Mouse (Mus musculus): ENCODE measurements around the gene D430042O09Rik. TPM values are rescaled to one million over a fixed set of nuclear protein-coding genes. Genes with fewer than 3 reads are reported as not detected.

Gene D430042O09Rik
- polyA plus RNA-seq, 1 experiment: 19.8 TPM

- no peak overlapping the region for H3K4me3 ChIP-seq (ENCODE audit: insufficient read depth, low read length)
- TF ChIP-seq CTCF (IDR thresholded peaks at IDR 0.05; ENCODE audit: low read depth, low read length) (no peak), POLR2A (IDR thresholded peaks at IDR 0.05; ENCODE audit: borderline replicate concordance, low read depth, low read length) (no peak)
- no peak overlapping the region for H3K27ac ChIP-seq (ENCODE audit: insufficient read depth, low read depth, low read length)
- no peaks in the 10 kb centered on the region for H3K4me1 ChIP-seq (ENCODE audit: control insufficient read depth, insufficient read depth, low read length)
Observed at GRCm38 (mm10) chr7:125827420-125827819, 119.7 kb downstream of the D430042O09Rik start.

GRCm38 (mm10) chr7:125828561-125828960 lies 120.9 kb downstream of the D430042O09Rik start:
- H3K27ac ChIP-seq (ENCODE audit: insufficient read depth, low read depth, low read length): no peak overlapping the region
- no peak overlapping the region for H3K4me3 ChIP-seq (ENCODE audit: insufficient read depth, low read length)
- no peaks in the 10 kb centered on the region for H3K4me1 ChIP-seq (ENCODE audit: control insufficient read depth, insufficient read depth, low read length)
- TF ChIP-seq CTCF (IDR thresholded peaks at IDR 0.05; ENCODE audit: low read depth, low read length) (no peak), POLR2A (IDR thresholded peaks at IDR 0.05; ENCODE audit: borderline replicate concordance, low read depth, low read length) (no peak)

DNA sequence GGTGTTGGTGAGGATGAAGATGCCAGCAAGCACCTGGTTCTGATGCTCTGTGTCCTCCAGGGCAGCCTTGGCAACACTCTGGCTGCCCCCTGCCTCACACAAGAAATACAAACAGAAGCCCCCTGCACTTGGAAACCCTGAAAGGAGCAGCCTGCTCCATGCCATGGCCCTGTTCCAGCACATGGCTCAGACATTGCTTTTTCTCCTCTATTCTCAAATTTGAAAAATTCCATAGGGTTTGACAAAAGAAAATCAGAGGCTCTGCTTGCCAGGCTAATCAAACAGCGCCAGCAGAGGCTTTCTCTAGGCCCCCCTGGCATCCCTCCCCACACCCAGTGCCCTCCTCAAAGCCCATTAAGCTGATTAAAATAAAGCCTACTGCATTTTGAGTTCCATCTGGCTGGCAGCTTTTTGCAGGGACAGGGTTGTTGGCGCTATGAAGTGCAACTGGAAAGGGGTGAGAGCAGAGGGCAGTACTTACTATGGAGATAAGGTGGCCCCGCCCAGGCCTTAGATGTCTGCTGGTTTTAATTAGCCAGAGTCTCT lies 121.5 kb downstream of the D430042O09Rik start:
- no peak overlapping the region for H3K27ac ChIP-seq (ENCODE audit: insufficient read depth, low read depth, low read length)
- no peak for TF ChIP-seq POLR2A (IDR thresholded peaks at IDR 0.05; ENCODE audit: borderline replicate concordance, low read depth, low read length)
- no peak for TF ChIP-seq CTCF (IDR thresholded peaks at IDR 0.05; ENCODE audit: low read depth, low read length)
- no peak overlapping the region for H3K4me3 ChIP-seq (ENCODE audit: insufficient read depth, low read length)
- no peaks in the 10 kb centered on the region for H3K4me1 ChIP-seq (ENCODE audit: control insufficient read depth, insufficient read depth, low read length)

DNA sequence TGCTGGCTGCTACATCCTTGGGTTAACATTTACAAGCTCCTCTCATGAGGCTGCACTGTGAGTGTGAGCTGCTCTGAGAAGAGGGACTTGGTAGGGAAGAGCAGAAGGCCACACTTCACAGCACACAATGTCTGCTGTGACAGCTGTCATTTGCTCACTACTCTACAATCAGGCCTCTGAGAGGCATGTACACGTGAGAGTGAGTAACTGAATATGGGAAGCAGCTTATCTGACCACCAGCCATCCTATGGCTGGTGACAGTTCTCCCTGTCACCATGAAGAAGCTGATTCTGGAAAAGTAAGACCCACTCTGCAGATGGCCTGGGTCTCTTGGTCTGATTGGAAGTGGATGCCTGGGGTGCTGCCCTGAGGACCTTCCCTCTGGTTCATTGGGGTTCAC lies 125.1 kb downstream of the D430042O09Rik start:
- Histone ChIP-seq H3K27ac (ENCODE audit: insufficient read depth, low read depth, low read length) (no peak overlapping the region), H3K4me1 (ENCODE audit: control insufficient read depth, insufficient read depth, low read length) (peaks cover 6% of the 10 kb centered on the region; the same call in 1 of the 2 replicates), H3K4me3 (ENCODE audit: insufficient read depth, low read length) (no peak overlapping the region)
- TF ChIP-seq POLR2A (IDR thresholded peaks at IDR 0.05; ENCODE audit: borderline replicate concordance, low read depth, low read length) (no peak), CTCF (IDR thresholded peaks at IDR 0.05; ENCODE audit: low read depth, low read length) (no peak)

GRCm38 (mm10) chr7:125833471-125833870 lies 125.8 kb downstream of the D430042O09Rik start:
- no peak for TF ChIP-seq POLR2A (IDR thresholded peaks at IDR 0.05; ENCODE audit: borderline replicate concordance, low read depth, low read length)
- TF ChIP-seq CTCF (IDR thresholded peaks at IDR 0.05; ENCODE audit: low read depth, low read length): no peak
- Histone ChIP-seq H3K27ac (ENCODE audit: insufficient read depth, low read depth, low read length) (no peak overlapping the region), H3K4me3 (ENCODE audit: insufficient read depth, low read length) (no peak overlapping the region), H3K4me1 (ENCODE audit: control insufficient read depth, insufficient read depth, low read length) (peaks cover 6% of the 10 kb centered on the region; the same call in 1 of the 2 replicates)

GRCm38 (mm10) chr7:125838078-125838742 lies 130.5 kb downstream of the D430042O09Rik start:
- no peak overlapping the region for H3K27ac ChIP-seq (ENCODE audit: insufficient read depth, low read depth, low read length)
- peaks cover 6% of the 10 kb centered on the region; the same call in 1 of the 2 replicates for H3K4me1 ChIP-seq (ENCODE audit: control insufficient read depth, insufficient read depth, low read length)
- no peak overlapping the region for H3K4me3 ChIP-seq (ENCODE audit: insufficient read depth, low read length)
- TF ChIP-seq CTCF (IDR thresholded peaks at IDR 0.05; ENCODE audit: low read depth, low read length) (no peak), POLR2A (IDR thresholded peaks at IDR 0.05; ENCODE audit: borderline replicate concordance, low read depth, low read length) (no peak)

DNA sequence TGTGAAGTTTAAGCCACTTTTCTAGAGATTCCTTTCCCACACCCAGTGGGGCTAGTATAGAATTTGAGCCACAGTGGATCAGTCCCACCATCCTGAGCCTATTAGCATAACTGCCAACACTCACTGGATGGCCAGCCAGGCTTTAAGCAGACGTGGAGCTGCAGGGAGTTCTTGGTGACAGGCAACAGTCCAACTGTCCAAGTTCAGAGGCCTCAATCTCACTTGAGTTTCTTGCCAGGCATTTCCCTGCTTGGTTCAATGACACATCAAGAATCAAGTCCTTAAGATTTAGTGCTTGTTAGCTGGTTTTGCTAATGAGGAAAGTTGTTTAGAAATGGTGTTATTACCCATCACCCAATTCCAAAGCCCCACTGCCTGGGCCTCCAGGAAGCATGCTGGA lies 137.9 kb downstream of the D430042O09Rik start:
- H3K27ac ChIP-seq (ENCODE audit: insufficient read depth, low read depth, low read length): no peak overlapping the region
- no peak for TF ChIP-seq POLR2A (IDR thresholded peaks at IDR 0.05; ENCODE audit: borderline replicate concordance, low read depth, low read length)
- no peak for TF ChIP-seq CTCF (IDR thresholded peaks at IDR 0.05; ENCODE audit: low read depth, low read length)
- no peak overlapping the region for H3K4me3 ChIP-seq (ENCODE audit: insufficient read depth, low read length)
- peaks cover 6% of the 10 kb centered on the region for H3K4me1 ChIP-seq (ENCODE audit: control insufficient read depth, insufficient read depth, low read length)

GRCm38 (mm10) chr7:125846866-125847527 lies 139.3 kb downstream of the D430042O09Rik start:
- Histone ChIP-seq H3K27ac (ENCODE audit: insufficient read depth, low read depth, low read length) (no peak overlapping the region), H3K4me1 (ENCODE audit: control insufficient read depth, insufficient read depth, low read length) (peaks cover 6% of the 10 kb centered on the region), H3K4me3 (ENCODE audit: insufficient read depth, low read length) (no peak overlapping the region)
- no peak for TF ChIP-seq POLR2A (IDR thresholded peaks at IDR 0.05; ENCODE audit: borderline replicate concordance, low read depth, low read length)

GRCm38 (mm10) chr7:125847528-125847866 lies 139.8 kb downstream of the D430042O09Rik start:
- Histone ChIP-seq H3K4me1 (ENCODE audit: control insufficient read depth, insufficient read depth, low read length) (peaks cover 6% of the 10 kb centered on the region), H3K4me3 (ENCODE audit: insufficient read depth, low read length) (no peak overlapping the region), H3K27ac (ENCODE audit: insufficient read depth, low read depth, low read length) (no peak overlapping the region)
- TF ChIP-seq POLR2A (IDR thresholded peaks at IDR 0.05; ENCODE audit: borderline replicate concordance, low read depth, low read length): no peak

GRCm38 (mm10) chr7:125859564-125859963 lies 151.9 kb downstream of the D430042O09Rik start:
- TF ChIP-seq POLR2A (IDR thresholded peaks at IDR 0.05; ENCODE audit: borderline replicate concordance, low read depth, low read length) (no peak), CTCF (IDR thresholded peaks at IDR 0.05; ENCODE audit: low read depth, low read length) (no peak)
- H3K27ac ChIP-seq (ENCODE audit: insufficient read depth, low read depth, low read length): no peak overlapping the region
- peaks cover 9% of the 10 kb centered on the region for H3K4me1 ChIP-seq (ENCODE audit: control insufficient read depth, insufficient read depth, low read length)

More at GRCm38 (mm10) chr7:125859564-125859963, 151.9 kb downstream of the D430042O09Rik start:
- H3K4me3 ChIP-seq (ENCODE audit: insufficient read depth, low read length): no peak overlapping the region
